Mouse (Mus musculus) urinary bladder, postnatal 14 days (tissue): ENCODE data around the gene Slc4a1.
A peak's percentile ranks its signal among the peaks of the same experiment; 100 is the strongest.
"Not testable (repeated sequence)": the region's sequence is repeated elsewhere in the genome, so short reads cannot be mapped to it uniquely, and the experiment has no call there.

Experiments used
- DNase-seq: peaks from one replicate; pipeline ENCODE4 v3.0.0; 2021; ENCODE audit warnings: low spot score

The Slc4a1 gene

DNA sequence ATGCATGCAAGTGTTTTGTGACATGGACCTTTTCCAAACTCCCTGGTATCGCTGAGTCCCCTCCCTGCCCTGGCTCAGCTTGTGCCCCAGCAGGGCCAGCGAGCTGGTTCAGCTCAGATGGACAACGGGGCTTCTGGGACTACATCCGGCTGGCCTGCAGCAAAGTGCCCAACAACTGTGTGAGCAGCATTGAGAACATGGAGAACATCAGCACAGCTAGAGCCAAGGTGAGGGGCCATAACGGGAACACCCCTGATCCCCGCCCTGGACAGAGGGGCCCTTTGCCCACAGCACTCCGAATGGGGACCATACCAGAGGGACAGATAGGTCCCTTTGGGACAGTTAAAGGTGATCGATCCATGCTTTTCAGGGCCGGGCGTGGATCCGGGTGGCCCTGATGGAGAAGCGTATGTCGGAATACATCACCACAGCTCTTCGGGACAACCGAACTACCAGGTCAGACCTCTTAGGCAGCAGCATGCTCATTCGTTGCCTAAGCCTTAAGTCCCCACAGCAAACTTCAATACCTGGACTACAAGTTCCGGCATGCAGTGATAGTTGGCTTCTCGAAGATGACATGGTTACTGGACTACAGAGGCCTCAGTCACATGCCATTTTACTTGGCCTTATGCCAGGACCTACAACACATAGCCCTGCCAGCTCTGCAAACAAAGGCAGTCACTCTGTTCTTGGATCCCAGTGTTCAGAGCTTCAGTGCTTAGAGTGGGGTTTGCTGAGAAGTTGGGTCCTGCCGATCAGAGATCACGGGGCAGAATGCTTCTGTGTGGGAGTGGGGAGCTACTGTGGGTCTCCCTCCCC is 32.2 kb upstream of the Slc4a1 start:
- peak; percentile 65 for DNase-seq

DNA sequence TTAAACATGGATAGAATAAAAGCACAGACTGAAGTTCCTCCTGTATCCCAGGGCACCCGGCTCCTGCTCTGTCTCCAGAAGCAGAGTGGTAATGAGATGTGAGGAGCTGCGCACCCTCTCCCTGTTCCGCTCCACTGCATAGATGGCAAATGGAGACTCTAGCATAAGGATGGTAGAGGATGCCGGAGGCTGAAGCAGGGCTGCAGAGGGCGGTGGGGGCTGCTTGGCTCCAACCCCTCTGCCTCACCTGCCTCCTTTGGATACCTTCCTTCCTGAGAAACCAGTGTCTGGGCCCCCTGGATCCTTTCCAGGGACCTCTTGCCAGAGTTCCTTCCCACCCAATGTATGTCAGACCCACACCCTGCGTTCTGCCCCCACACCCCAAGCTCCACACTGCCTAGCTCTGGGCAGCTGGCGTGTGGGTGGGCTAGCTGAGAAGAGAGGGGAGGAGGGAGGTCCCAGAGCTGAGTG is 30.7 kb upstream of the Slc4a1 start:
- DNase-seq = no peak

DNA sequence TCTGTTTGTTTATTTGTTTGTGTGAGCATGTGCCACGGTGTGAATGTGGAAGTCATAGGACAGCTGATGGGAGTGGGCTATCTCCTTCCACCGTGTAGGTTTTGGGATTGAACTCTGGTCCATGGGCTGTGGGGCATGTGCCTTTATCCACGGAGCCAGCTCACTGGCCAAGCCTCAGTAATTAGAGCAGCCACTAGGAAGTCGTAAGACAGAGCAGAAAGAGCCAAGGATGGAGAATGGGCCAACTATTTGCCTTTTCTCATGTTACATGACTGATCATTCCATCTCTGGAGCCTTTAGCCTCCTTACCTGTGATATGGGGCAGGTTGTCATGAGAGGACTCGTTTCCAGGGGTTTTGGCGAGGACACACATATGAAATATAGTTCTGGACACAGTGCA is 30.3 kb upstream of the Slc4a1 start:
- DNase-seq = no peak

DNA sequence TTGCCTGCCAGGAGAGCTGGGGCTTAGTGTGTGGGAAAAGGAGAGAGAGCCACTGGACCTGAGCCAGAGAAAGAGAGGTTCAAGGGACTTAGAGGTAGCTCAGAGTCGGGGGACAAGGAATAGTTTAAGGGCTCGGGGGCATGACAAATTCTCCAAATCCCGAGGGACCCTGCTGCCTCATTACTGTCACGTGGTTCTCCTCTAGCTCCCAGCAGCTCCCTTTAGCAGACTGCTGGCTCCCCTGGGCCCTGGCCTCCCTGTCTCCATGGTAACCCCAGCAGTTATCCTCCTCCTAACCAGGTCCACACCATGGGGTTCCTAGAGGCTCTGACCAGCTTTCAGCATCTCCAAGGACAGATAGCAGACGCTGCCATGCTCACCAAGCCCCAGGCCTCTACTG is 29.2 kb upstream of the Slc4a1 start:
- DNase-seq = no peak

DNA sequence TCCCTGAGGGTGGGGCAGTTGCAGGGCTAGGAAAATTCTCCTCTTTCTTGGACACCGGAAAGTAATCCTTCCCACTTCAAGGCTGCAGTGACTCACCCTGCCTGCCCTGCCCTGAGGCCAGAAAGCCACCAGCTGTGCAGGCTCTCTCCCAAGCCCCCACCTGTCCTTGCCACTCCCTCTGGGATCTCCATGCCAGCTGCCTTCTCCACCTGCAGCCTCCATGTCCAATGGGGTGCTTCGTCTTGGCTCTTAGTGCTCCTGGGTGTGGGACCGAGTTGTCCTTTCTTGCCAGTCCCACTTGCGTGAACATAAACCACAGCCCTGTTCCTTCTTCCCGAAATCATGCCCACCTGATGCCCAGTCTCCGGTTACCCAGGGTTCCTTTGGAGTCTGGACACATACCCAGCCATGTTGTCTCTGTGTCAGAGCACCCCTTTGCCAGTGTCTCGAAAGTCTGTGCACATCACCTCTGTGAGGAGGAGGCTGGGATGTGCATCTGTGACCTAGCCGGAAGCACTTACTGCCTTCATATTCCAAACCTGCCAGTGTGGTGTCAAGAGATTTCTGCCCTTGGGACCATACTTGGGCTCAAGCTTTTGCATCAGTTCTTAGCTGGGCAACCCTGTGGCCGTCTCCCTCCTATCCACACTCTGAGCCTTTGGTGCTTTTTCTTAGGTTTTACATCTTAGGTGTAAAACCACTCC is 28.6 kb upstream of the Slc4a1 start:
- DNase-seq = no peak

DNA sequence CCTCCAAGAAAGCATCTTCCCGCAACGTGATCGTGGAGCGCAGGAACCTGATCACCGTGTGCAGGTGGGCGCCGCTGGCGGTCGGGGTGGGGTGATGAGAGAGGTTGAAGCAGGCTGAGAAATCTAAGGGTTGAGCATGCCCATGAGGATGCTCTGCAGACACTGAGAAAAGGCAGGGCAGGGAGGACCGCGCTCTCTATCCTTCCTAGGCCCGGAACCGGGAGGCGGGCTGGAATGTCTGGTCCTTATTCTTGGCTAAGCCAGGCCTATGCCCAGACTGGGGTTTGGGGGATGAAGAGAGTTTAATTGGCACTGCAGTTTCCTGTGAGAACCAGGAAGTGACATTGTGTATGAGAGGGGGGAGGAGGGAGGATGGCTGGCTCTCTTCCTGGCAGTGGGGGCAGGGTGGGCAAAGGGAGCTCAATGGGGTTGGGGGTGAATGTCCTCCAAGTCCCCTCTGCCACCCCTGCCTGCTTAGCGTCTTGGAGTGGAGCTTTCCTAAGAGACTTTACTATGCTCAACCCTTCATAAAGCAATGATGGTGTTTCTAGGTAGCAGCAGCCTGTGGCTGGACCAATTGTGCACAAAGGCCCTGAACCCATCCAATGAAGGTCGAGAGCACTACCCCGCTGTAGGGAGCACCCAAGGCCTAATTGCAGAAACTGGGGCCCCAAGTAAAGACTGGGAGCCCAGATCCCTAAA is 27.9 kb upstream of the Slc4a1 start:
- no peak for DNase-seq

DNA sequence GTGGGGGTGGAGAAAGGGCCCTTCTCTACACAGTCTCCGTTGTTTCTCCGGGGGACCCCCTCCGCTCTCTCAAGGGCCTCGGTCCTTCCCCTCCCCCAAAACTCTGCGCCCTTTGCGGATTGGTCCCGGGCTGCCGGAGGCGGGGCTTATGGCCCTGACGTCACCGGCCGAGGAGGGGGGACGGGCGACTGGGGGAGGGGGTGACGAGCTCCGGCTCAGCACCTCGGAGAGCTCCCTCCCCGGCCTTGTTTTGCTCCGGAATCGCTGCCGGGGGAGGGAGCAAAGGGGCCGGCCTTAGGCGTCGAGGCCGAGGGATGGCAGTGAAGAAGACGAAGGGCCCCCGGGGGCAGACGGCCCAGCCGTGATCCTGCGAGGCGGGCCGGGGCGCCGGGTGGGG is 27.2 kb upstream of the Slc4a1 start, which contains the start of gene Rundc3a:
Gene Rundc3a (plus strand): TSS at position 166 of the 397 bp plus-strand sequence.
- peak; percentile 78 for DNase-seq

DNA sequence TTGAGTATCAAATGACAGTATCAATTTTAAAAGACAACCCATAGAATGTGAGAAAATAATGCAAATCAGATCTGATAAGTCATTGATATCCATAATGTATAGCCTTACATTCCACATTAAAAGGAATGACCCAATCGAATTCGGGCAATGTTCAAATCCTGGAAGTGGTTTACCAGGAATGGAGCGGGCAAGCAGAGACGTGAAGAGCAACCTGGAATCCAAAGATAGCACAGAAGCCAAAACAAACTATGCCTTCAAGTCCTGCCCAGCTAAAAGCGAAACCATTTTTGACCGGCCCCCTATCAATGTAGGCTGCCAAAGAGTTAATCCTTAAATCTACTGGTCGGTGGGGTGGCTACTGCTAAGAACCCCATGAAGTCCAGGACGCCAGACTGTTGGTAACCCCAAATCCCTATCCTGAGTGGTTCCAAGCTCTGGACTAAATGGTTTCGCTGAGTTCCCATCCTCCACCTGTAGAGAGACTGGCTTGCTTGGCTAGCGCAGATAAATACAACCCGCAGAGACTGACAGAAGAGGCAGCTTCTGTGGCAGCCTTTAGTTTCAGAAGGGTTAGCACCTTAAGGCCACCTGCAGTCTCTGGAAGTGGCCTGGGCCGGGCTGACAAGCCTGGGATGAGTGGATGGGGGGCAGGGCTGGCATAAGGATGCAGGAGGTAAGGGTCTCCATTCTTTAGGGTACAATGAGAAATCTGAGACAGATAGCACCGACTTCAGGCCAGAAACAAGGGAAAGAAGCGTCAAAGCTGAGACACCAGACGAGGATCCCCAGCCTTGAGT is 26.6 kb upstream of the Slc4a1 start:
- DNase-seq = no peak

DNA sequence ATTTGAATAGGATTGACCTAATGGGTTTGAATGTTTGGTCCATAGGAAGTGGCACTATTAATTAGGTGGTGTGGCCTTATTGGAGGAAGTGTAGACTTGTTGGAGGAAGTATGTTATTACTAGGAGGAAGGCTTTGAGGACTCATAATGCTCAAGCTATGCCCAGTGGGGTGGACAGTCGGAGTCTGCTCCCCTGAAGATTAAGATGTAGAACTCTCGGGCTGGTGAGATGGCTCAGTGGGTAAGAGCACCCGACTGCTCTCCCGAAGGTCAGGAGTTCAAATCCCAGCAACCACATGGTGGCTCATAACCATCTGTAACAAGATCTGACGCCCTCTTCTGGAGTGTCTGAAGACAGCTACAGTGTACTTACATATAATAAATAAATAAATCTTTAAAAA is 23.4 kb upstream of the Slc4a1 start:
- DNase-seq = not testable (repeated sequence)

DNA sequence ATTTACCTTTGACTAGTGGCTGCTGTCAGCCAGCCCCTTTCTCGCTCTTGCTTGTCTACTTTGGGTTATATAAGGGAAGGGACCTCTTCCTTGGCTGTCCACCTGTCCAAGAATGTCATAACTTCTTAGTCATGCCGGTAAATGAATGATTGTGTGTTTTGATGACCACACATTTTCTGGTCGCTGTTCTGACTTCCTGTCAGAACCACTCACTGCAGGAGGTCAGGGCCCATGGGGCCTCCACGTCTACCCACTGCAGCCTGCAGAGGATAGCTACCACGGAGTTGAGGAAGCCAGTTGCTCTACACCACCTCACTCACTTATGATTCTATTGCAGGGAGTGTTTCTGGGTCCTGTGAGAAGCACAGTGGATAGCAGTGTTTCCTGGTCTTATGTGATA is 20.1 kb upstream of the Slc4a1 start:
- no peak for DNase-seq

DNA sequence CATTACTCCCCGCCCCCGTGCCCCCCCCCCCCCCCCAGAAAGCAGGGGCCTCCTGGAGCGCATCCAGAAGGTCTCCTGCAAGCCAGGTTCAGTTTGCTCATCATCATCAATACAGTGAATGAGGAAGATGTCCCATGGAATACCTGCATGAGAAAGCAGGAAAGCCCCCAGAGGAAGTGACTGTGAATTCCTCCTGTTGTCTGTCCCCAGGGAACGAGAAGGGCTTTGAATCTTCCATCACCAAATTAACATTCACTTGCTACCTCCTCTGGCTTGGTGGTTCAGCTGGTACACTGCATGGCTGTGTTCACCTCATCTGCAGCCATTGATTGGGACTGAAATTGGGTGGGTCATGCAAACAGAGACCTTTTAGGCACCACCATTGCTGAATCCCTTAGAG is 19.1 kb upstream of the Slc4a1 start:
- no peak for DNase-seq

DNA sequence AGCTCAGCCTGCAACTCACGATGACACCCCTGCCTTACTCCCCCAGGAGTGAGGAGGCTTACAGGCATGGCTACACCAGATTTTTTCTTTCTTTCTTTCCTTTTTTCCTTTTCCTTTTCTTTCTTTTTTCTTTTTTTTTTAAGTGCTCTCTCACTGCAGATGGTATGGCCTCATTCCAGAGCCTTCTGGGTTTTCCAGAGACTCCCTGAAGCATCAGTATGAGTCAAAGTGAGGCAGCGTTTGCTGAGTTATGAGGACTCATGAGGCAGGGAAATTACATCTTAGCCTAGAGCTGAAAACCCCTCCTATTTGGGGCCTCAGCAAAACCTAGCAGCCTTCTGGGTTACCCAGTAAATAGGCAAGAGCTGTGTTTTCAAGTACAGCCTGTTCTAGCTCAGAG is 18.4 kb upstream of the Slc4a1 start:
- DNase-seq = no peak

DNA sequence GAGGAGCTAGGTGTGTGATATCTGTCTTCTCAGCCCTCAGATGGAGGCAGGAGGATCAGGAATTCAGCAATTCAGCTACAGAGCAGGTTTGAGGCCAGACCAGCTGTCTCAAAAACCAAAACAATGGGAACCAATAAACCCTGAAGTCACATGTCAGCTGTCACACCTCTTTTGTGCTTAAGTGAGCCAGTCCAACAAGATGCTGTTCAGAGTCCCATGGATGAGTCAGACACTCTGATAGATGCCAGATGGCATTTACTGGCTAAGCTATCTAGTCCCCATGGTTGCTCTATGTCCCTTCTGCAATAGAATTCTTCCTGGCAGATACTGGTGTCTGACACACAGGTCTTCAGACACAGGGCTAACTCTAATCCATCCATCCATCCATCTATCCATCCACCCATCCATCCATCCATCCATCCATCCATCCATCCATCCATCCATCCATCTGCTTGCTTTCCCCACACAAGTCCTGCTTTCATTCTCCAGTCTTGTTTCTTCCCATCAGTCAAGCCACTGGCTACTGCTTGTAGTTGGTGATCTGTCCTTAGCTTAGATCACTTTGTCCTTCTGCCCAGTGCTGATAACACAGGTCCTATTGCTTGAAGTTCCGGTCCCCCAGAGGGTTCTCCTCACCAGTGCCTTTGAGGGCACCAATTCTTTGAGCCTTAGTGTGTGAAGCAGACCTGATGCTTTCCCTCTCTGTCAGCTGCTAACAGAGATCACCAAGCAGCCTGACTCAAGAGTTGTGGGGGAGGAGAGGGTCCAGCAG is 17.5 kb upstream of the Slc4a1 start:
- no peak for DNase-seq

DNA sequence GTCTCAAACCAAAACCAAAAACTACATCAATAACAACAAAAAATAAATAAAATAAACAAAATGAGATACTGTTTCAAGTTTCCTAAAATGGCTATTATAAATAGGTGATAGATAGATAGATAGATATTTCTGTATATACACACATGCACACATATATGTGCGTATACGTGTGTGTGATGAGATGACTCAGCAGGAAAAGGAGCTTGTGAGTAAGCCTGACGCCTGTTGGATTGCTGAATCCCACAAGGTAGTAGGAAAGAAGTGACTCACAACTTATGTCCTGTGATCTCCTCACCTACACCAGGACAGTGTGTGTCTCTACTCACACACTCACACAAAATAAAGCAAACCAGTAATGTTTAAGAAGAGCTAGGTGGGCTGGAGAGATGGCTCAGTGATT is 16.8 kb upstream of the Slc4a1 start:
- no peak for DNase-seq

DNA sequence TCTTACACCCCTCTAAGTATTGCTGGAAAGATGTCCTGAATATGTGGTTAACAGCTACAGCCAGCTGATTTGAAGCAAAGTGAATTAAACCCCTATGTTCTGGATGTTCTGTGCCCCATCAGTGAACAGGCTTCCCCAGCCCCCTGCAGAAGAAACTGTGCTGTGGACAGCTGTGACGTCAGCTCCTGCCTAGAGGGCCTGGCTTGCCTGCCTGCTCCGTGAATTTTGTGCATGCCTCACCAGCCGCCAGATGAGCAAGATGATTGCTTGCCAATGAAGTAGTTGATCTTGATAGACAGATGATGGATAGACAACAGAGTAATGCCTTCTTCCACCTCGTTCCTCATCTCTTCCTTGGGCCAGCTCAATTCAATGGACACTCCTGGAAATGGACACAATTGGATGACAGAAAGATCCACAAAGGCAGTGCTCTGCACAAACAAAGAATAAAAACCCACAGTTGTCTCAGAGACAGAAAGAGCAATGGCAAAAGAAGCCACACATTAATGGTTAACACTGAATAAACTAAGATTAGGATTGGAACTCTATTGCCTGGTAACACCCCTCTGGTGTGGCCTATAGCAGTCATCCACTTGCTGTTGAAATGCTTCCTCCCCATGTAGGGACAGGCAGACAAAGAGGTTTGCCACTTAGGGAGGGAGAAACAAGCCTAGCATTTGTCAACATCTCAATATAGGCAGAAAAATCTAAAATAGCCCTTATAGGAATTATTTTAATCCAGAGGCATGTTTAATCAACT is 15.5 kb upstream of the Slc4a1 start:
- DNase-seq = no peak

DNA sequence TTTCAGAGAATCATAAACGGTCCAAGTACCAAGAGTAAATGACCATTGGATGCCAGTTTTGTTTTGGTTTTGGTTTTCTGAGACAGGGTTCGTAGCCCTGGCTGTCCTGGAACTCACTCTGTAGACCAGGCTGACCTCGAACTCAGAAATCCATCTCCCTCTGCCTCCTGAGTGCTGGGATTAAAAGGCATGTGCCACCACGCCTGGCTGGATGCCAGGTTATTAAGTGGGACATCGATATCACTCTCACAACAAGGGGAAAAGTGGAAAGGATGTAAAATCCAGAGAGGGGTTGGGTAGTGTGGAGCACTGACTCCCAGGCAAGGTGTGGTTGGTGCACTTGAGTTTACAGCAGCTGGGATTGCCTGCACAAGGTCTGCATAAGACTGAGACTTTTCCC is 14.1 kb upstream of the Slc4a1 start:
- DNase-seq = no peak

DNA sequence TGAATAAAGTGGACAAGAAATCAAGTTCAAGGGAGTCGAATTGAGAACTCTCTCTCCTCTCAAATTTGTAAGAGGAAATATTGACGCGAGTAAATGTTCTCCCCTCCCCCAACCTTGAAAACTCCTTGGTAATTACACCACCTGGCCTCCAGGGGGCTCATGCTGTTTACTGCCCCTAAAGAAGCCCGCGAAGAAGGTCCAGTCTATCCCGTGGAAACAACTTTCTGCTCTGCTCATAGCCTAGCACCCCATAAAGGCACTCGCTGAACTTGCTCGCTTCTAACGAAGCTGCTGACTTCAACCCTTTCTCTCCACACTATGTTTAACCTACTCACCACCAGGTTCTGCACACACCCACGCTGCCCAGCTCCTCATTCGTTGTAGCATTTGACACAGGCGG is 11.2 kb upstream of the Slc4a1 start:
- DNase-seq = no peak

DNA sequence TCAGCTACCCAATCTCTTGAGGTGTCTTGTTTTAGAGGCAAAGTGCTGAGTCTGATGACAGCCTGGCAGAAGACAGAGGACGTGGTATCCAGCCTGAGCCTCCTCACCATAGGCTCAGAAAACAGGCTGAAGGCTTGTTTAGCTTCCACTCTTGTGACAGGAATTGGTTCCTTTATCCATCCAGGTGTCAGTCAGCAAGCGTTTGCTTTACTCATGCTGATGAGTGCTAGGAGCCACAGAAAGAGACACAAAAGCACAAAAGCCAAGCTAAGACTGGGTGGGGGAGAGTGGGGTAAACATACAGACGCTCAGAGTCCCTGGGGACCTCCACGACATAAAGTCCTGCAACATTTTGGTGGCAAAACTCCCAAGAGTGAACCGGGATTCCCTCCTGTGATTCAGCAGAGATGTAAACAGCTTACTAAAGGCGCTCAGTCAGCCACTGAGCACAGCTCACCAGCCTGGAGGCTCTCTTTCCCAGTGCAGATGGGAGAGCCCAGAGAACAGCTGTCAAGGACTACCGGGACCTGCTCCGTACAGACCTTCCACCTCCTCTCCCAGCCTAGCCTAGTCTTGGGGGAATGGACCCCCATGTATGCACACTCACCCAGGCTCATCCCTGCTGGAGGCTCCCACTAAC is 10.3 kb upstream of the Slc4a1 start:
- no peak for DNase-seq

DNA sequence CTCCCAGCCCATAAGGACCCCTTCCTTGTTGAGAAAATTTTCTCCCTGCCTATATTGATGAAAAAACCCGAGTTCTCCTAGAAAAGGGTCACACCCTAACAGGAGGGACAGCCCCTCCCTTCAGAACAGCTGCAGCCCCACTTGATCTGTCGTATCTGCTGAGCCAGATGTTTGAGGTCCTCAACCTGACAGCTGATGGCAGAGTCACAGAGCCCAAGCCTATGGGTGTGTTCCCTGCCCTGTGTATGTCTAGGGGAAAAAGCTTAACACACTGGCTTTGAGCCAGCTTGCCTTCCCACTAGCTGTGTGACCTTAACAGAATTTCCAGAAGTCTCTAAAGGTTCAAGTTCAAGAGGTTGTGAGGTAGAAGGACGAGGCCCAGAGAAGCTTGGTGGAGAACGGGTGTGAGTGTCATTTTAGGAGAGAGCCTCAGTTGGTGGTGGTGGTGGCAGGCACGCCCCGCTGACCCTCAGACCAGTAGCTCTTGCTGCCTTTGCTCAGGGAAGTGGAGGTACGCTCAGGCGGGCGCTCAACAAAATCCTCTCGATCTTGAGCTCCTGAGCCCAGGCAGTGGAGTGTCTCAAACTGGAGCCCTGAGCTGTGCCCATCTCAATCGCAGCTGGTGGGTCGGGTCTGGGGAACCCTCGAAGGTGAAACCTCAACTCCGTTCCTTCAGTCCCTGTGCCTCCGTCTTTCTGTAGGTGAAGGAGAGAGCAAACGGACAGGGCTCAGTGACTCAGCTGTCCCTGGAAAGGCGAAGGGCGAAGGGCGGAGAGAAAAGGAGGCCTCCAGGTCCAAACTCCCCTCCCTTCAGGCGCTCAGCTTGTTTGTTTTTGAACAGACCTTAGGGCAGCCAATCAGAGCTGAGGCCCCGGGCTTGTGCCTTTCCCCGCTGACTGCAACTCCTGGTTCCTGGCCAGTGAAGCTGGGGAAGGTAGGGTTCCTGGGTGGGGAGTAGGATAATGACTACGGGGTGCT is 9.5 kb upstream of the Slc4a1 start:
- DNase-seq = peak; percentile 70
